Mouse (Mus musculus) adrenal gland, adult 18-20 months (tissue): ENCODE measurements around the gene Ppil3. TPM values are rescaled to one million over a fixed set of nuclear protein-coding genes. Genes with fewer than 3 reads are reported as not detected.

ENCODE experiments used
- DNase-seq, 2 experiments: peaks; one replicate each; pipeline ENCODE4 v3.0.0; 2021 to 2022; ENCODE audit warnings: low spot score in 2 of 2
- long read RNA-seq, 2 experiments: library from polyadenylated mRNA; stranded (forward); transcript quantifications; one replicate each; pipeline ENCODE4 v2.0.0; 2021
- total RNA-seq, 2 experiments: library from RNA; stranded (reverse); gene quantifications; 1 replicate in 1 of 2; 2 replicates in 1 of 2; pipeline ENCODE4 v1.2.3; 2021

Gene Ppil3
- total RNA-seq, result 10 to 100 TPM; 27.9 to 29.4 TPM
- long read RNA-seq, experiment 1, partial matches to known transcripts, result 2 of 4 reads
- long read RNA-seq, experiment 1, other reads (novel, unspliced or antisense), result 0 of 4 reads
- long read RNA-seq, experiment 2, transcript Ppil3-203 (7 exons, 1,033 nt), result major isoform, 9 of 20 reads
- long read RNA-seq, experiment 2, partial matches to known transcripts, result 0 of 20 reads
- long read RNA-seq, experiment 2, other reads (novel, unspliced or antisense), result 9 of 20 reads

DNA sequence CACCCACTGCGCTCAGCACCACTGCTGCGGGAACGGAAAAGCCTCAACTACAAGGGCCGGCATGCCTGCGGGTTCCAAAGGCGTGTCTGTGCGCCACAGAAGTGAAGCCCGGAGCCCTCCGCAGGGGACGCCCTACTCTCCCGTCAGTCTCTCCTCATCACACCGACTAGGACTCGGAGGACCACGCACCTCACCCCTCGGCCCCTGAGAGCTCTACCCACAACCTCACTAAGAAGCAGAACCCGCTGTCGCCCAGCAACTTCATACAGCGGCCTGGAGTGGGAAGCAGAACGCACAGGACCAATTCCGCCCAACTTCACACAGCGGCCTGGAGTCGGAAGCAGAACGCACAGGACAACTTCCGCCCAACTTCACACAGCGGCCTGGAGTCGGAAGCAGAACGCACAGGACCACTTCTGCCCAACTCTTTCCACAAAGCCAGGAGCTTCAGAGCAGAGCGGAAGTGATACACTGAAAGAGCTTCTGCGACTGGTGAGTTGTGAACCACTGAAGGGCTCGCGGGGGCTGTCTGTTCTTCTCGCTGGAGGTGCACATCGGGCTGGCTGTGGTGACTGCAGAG is at the start of gene Ppil3, which contains the start of gene Nif3l1:
Gene Ppil3 (minus strand): TSS at position 344 of the 580 bp plus-strand sequence.
Gene Nif3l1 (plus strand): TSS at position 9 of the 580 bp plus-strand sequence.
- DNase-seq, result peak; percentile 67 to 71

DNA sequence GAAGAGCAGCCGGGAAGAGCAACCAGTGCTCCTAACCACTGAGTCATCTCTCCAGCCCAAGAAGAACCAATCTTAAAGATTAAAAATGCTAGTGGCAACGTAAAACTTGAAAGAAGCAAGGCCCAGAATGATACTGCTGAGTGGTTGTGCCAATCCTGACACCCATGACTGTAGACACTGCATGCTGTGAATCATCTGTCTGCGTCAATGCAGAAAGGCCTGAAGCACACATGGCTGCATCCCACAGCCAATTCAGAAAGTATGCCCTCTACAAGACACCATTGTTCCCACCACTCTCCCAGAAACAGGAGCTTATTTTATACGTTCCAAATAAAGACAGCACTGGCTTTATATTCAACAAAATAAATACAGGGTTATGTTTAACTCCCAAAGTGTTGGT is 37.4 kb upstream of the Ppil3 start:
- no peak for DNase-seq

DNA sequence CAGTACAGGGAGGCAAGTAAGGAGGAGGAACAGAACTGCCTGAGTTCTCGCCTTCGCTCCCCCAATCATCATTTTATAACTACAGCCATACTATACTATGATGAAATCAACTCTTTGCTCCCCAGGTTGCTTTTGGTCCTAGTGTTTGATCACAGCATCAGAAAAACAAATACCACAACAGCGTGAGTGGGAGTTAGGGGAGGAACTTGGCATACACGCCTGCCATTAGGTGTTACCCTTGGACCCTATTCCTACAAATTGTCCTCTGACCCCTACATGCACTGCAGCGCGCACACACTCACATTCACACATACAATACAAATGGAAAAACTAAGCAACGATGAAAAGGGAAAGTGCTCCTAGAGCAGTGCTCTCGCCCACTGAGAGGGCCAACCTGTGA is 30.4 kb upstream of the Ppil3 start:
- no peak for DNase-seq

DNA sequence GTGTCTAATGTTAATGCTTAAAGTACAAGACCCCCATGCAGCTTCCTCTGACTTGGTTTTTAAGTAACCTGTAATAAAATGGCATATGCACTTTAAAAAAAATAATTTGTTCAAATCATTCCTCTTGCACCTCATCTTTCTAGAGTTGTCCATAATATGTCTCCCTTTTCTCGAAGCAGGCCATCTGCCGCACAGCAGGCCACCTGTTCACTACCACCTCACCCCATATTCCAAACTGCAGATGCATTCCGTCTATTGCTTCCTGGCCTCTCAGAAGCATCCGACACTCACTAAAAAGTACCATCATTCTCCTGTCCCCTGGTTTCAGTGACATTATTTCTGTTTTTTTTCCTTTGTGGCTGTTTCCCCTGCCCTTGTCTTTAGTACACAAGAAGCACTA is 20.3 kb upstream of the Ppil3 start:
- DNase-seq, result no peak

DNA sequence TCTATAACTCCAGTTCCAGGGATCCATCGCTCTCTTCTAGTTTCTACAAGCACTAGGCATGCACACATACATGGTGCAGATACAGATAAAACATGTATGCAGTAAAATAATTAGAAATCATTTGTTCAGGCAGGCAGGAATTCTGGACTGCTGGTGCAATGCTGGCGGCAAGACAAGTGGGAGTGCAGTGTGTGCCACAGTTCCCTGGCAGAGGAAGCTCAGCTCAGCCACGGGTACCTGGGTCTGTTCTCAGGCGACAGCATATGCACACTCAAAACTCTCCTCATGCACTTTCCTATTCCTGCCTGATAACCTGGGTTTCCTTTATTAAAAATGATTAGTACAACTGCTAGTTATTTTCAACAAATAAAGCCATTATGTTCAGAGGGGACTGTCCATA is 19.8 kb upstream of the Ppil3 start:
- no peak for DNase-seq

DNA sequence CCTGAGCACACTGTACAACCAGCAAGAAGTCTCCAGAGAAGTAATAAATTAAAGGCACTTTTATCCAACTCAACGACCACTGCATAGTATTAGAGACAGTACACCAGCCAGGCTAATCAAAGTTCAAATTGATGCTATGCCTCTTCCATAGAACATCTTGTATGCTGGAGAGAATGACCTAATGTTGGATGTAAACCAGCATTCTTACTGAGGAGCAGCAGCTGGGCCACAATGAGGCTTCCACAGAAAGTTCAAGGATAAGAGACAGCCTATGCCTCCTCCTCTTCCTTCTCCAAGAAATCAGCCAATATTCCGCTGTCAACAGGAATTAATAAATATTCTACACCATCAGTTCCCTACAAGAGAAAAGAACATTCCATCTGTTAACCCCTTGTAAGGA is 18.6 kb upstream of the Ppil3 start:
- no peak for DNase-seq

DNA sequence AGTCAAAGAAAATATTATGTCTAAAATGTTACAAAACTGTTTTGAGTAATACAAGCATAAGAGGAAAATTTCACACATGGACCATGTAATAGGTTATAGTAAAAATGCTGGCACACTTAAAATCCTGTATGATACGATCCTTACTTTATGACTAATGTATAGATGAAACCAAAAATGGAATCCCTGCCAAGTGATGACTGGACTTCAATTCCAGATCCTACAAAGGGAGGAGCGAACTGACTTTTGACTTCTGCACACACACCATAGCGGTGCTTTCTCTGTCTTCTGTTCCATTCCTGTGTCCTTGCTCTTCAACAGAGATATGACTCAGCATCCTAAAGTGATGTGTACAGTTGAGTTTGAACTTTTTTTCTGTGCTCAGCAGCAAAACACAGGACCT is 15.3 kb upstream of the Ppil3 start:
- DNase-seq, result no peak

DNA sequence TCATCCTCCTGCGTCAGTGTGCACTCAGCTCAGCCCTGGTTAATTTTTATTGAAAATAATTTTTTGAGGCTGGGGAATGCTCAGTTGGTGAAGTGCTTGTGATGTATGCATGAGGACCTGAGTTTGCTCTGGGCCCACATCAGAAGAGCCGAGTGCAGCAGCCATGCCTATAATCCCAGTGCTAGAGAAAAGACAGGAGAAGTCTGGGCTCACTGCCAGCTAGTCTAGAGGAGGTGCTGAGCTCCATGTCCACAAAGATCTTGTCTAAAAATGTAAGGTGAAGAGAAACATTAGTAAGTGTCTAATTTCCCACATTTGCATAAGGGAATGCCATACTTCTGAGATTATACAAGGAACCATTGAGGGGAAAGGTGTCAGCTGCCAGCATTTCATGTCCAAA is 13.6 kb upstream of the Ppil3 start:
- DNase-seq, result no peak

DNA sequence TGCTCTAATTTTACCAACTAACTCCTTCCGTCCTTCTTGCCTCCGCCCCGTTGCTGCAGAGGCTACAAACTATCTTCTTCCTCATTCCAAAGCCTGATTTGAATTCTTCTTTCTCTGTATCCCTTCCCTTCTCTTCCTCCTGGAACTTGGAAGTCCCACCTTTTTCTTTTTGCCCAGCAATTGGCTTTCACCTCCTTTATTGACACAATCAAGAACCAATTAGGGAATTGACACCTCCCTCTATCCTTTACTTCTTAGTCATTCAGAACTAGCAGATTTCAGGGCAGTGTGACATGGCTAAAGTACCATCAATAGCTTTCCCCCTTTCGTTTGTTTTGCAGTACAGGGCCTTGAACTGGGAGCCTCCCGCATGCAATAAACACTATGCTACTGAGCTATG is 12.9 kb upstream of the Ppil3 start:
- DNase-seq, result no peak

DNA sequence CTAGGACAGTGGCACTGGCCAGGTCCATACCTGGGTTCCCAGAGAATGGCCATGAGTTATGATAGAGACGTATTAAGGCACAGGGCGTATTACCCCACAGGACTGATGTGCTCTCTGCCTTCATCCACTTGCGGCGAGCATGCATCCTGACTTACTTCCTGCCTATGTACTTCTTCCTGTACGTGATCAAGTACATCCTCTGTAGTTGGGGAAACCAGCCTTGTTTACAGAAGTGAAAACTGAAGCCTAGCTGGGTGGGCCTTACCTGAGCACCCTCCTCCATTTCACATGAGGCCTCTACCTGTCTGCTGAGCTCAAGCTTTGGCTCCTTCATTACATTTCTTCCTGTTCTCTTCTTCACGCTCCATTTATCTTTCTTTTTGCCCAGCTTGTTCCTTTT is 9.0 kb upstream of the Ppil3 start:
- no peak for DNase-seq

DNA sequence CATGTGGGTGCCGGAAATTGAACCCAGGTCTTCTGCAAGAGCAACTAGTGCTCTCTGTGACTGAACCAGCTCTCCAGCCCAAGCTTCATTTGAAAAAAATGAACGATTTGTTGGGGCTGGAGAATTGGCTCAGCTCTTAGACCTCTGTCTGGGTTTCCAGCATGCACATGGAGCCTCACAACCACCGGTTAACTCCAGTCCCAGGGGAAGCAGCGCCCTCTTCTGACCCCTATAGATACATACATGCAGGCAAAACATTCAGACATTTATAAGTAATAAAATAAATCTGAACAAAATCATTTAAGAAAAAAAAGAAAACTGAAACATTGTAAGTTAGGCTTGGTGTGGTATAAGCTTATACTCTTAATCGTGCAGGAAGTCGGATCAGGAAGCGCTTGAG is 3.1 kb upstream of the Ppil3 start:
- DNase-seq, result no peak

DNA sequence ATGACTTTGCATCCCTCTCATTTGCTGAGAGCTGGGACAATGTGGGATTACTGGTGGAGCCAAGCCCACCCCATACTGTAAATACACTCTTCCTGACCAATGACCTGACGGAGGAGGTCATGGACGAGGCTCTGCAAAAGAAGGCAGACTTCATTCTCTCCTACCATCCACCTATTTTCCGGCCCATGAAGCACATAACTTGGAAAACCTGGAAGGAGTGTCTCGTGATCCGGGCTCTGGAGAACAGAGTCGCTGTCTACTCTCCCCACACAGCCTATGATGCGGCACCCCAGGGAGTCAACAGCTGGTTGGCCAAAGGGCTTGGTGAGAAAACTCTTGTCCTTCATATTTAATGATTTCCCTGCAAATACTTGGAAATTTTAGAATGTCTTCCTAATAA is 2.5 kb upstream of the Ppil3 start:
- no peak for DNase-seq

DNA sequence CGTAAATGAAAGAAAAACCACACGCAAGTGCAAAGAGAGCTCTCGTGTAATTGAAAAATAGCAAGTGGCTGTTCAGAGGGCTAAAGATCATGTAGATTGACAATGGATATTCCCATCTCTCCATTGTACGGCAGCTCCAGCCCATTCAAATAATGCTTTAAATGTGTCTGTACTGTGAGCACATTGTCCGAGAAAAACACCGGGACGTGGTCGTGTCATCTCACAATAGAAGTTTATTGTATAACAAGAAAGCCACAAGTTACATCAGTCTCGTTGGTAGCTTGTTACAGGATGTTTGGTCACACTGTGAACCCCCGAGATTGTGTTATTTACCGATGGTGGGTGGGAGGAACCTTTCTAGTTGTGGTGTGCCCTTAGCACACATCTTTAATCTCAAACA is 575 bp upstream of the Ppil3 start:
- DNase-seq, result no peak

DNA sequence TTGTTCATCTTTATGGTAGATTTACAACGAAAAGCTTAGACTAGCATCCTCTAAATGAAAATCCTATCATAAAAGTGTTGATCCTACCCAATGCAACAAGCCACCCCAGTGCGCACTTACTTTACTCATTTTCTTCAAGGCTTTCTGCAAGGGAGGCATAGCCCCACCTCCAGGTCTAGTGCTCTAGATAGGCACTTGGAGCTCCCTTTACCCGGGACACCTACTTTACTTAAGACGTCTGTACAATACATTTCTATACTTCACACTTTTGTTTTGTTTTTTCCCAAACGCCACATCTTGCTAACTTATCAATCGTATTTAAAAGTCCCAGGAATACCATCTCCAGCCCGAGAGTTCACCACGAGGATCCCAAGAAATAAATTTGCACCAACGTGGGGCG is 595 bp downstream of the Ppil3 start:
- DNase-seq, result no peak

DNA sequence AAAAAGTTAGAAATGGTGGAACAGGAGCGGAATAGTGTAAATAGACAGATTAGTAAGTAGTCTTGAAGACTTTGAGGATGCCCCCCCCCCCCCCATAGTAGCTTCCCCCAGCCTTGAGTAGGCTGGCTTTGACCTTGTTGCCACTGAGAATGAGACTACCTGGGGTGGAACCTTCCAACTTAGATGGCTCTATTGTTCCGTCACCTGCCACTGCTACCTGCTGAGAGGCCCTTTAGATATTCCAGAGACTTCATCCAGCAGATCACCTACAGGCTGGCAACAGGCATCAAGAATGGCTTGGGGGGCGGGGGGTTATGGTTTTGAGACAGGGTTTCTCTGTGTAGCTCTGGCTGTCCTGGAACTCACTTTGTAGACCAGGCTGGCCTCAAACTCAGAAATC is 20.7 kb downstream of the Ppil3 start:
- no peak for DNase-seq

DNA sequence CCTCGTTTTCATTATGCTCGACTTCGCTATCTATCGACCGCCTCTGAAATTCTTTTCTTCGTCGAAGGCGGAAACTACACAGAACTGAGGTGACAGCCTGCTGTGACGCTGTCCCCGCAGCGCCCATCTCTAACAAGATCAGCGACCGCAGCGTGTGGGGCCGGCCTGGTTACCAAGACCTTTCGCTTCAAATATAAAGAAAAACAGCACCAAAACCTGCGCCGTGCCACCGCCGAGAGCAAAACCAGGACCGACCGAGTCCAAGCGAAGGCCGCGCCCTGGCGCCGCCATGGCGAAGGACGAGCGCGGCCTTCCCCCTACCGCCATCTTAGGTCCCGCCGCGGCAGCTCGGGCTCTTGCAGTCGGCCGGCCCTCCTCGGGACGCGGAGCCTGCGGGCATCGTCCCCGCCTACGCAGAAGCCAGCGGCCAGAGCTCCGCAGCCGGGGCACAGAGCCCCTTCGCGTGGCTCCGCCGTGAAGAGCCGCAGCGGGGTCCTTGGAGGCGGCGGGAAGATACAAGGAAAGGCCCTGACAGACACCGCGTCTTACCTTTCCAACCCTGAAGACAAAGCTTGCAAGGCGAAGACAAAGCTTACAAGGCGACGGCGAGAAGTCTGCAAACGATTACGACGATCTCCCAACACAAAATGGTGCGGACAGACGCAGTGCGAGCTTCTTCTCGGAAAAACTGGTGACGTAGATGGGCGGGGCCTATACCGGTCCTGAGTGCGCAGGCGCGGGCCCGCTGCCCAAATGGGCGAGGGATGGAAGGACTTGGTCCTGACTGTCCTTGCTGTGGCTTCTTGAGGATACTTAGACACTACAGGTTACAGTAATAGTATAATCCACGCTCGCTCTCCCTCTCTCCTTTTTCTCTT is 21.7 kb downstream of the Ppil3 start, which contains the start of gene Clk1:
Gene Clk1 (minus strand): TSS at position 696 of the 878 bp plus-strand sequence.
- DNase-seq, result peak; percentile 98 to 99

DNA sequence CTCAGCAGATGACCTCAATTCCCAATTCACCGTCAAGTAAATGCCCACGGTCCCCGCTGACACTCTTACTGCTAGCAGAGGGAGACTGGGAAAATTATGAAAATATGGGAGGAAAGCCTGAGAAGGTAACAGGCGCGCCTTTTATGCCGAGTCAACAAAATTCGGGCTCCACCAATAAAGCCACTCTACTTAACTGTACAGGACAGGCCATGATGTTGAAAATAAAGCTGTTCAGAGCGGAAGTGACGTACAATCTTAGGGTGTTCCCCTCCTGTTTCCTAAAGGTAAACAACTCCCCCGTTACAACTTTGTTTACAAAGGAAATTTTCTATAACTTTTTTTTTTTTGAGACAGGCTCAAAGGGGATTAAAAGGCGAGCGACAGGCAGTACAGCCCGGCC is 22.4 kb downstream of the Ppil3 start:
- DNase-seq, result no peak

DNA sequence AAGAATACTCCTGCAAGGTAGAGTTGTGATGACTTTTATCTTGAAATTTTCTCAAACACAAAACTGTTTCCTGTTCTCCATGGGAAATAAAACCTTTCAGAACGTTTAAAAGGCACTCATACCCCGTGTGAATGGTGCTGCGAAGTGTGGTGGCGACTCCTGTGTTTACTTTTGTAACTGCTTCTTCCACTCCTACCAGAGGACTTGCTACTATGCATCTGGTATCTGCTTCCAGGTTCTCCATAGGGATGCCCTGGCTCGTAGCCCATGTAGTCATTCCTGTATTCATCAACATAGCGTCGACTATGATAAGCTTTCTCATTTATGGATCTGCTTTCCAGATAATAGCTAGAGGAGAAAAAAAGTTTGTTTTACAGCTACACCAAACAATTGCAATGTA is 24.3 kb downstream of the Ppil3 start:
- DNase-seq, result no peak

DNA sequence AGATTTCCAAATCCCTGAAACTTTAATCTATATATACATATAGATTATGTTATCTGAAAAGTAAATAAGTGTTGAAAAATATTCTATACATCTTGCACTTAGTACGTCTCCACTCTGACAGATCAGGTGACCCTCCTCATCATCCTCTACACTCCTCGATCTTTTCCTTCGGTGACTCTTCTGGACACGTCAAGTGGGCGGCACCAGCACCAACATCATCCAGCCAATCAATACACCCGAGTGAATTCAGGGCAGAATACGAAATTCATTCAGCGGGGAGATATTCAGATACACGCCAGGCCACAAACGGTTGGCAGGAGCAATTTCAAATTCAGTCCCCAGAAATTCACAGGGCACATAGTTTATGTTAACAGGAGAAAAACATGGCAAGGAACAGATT is 25.3 kb downstream of the Ppil3 start:
- DNase-seq, result no peak

DNA sequence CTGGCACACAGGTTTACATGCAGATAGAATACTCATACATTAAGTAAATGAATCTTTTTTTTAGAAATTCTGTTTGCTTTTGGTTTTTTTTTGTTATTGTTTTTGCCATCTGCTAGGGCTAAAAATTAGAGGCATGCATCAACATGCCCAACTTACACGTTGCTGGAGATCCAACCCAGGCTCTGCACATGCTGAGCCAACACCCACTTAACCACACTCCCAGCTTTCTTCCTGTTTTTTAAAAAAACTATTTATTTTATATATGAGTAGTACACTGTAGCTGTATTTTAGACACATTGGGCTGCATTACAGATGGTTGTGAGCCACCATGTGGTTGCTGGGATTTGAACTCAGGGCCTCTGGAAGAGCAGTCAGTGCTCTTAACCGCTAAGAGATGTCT is 29.2 kb downstream of the Ppil3 start:
- no peak for DNase-seq

DNA sequence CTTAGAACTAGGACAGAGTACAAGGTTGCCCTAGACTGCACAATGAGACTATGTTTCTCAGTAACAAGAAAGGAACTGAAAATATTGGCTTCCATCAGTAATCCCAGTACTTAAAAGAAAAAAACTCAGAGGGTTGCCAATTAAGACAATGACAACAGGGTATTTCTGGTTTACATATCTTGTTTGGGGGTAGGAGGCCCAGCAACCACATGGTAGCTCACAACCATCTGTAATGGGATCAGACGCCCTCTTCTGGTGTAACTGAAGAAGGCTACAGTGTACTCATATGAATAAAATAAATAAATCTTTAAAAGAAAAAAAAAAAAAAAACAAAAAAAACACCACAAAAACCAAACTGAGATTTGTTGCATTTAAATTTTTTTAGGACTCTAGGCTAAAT is 29.8 kb downstream of the Ppil3 start:
- no peak for DNase-seq

DNA sequence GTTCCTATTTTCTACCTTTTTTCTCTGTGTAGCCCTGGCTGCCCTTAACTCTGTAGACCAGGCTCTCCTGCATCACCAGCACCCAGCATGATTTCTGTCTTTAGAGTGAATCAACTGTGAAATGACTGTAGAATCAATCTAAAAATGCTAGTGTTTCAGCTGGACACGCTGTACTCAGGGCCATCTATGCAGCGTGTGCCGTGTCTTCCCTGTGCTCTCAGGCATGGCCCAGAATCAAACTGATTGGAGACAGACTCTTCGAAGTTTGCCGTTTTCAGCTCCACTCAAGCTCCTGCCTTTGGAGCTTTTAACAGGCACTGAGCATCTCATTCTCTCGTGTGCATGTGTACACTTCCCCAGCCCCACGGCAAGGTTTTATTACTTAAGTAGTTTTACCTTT is 34.5 kb downstream of the Ppil3 start:
- no peak for DNase-seq
